Mouse (Mus musculus) embryonic facial prominence, embryonic 11.5 days (tissue): ENCODE data around the gene Otx2. TPM values are rescaled to one million over a fixed set of nuclear protein-coding genes. Genes with fewer than 3 reads are reported as not detected.

Experiments used
- ATAC-seq: fragments of 200-750 bp; cut with Nextera tagmentation; replicated peaks from 2 replicates; pipeline ENCODE4 v1.8.0; 2017; ENCODE audit warnings: low read depth; ENCODE audit not compliant: insufficient number of reproducible peaks, low FRiP score, low TSS enrichment
- DNase-seq: peaks from one replicate; pipeline ENCODE4 v3.0.0-alpha.2; 2015; ENCODE audit warnings: low spot score
- H3K27ac ChIP-seq: fragments of 300-500 bp; sonication (generic); replicated peaks from 2 replicates; pipeline ENCODE4 v1.5.1; 2014; ENCODE audit warnings: mild to moderate bottlenecking, low read depth, low read length, control low read depth
- H3K27me3 ChIP-seq: fragments of 300-500 bp; sonication (generic); 2 replicates; pipeline ENCODE4 v1.6.1; 2014; ENCODE audit warnings: mild to moderate bottlenecking, low read length, moderate library complexity, mixed read lengths; ENCODE audit not compliant: control insufficient read depth, insufficient read depth
- H3K36me3 ChIP-seq: fragments of 300-500 bp; sonication (generic); replicated peaks from 2 replicates; pipeline ENCODE4 v1.6.1; 2014; ENCODE audit warnings: low read depth, mild to moderate bottlenecking, low read length, moderate library complexity, mixed read lengths; ENCODE audit not compliant: control insufficient read depth, insufficient read depth
- H3K4me1 ChIP-seq: fragments of 300-500 bp; sonication (generic); 2 replicates; pipeline ENCODE4 v1.6.1; 2014; ENCODE audit warnings: low read length, mixed read lengths; ENCODE audit not compliant: control insufficient read depth, insufficient read depth
- H3K4me2 ChIP-seq: fragments of 300-500 bp; sonication (generic); 2 replicates; pipeline ENCODE4 v1.6.1; 2014; ENCODE audit warnings: low read depth, mild to moderate bottlenecking, control low read depth, low read length, moderate library complexity
- H3K4me3 ChIP-seq: fragments of 300-500 bp; sonication (generic); 2 replicates; pipeline ENCODE4 v1.5.1; 2014; ENCODE audit warnings: low read depth, low read length, control low read depth
- H3K9ac ChIP-seq: fragments of 300-500 bp; sonication (generic); replicated peaks from 2 replicates; pipeline ENCODE4 v1.6.1; 2014; ENCODE audit warnings: mild to moderate bottlenecking, control low read depth, low read length
- H3K9me3 ChIP-seq: fragments of 300-500 bp; sonication (generic); replicated peaks from 2 replicates; pipeline ENCODE4 v1.6.1; 2016; ENCODE audit warnings: mild to moderate bottlenecking, low read length, inconsistent platforms, mixed read lengths; ENCODE audit not compliant: control insufficient read depth
- WGBS: fragments of 180-500 bp; shearing (Covaris S2); extraction: QIAGEN DNeasy Blood & Tissue Kit; methylation state at CpG from one replicate; pipeline ENCODE4 v1.1.7; 2014; 5-methylcytosine and 5-hydroxymethylcytosine counted together
- polyA plus RNA-seq: library from polyadenylated mRNA; unstranded; fragments of >200 nt; fragmentation: Nextera tagmentation; extraction: Ambion mirVana; gene quantifications from 2 replicates; pipeline ENCODE4 v1.2.1, GENCODE M21; 2014

Otx2 gene
- 16.6 and 20.5 TPM in 2 replicates for polyA plus RNA-seq

DNA sequence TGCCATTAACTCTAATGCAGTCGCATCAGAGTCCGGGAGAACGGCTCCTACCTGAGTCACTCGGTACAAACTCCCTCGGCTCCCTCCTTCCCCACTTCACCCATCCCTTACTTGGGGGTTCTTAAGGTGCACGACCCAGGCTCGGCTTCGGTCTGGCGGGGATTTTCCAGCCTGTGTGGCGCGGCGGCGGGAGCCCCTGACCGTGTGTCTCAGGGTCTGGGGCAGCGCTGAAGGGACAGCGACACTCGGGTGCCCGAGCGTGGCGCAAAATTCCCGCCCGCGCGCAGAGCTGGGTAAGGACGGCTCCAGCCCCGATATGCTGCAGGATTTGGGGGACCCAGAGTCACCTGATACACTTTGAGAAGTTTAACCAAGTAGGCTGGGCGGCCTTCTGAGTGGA is at the start of gene Otx2:
Gene Otx2 (minus strand): TSS at position 279 of the 400 bp plus-strand sequence.
- H3K27me3 ChIP-seq: peaks cover 54% of the 10 kb centered on the region
- H3K4me3 ChIP-seq: peak within 1 kb of the TSS; percentile 21
- peaks cover 3% of the 10 kb centered on the region; the same call in 1 of the 2 replicates for H3K4me1 ChIP-seq
- ATAC-seq (peak; percentile 60), DNase-seq (peak; percentile 31)
- H3K9ac ChIP-seq: no peak within 1 kb of the TSS
- no peaks in the 10 kb centered on the region for H3K9me3 ChIP-seq
- under 1% methylated on average over 27 of the region's 27 CpGs for WGBS
- no peak within 1 kb of the TSS for H3K27ac ChIP-seq
- H3K36me3 ChIP-seq: no peaks in the 10 kb centered on the region
- peak within 1 kb of the TSS; percentile 38 for H3K4me2 ChIP-seq

DNA sequence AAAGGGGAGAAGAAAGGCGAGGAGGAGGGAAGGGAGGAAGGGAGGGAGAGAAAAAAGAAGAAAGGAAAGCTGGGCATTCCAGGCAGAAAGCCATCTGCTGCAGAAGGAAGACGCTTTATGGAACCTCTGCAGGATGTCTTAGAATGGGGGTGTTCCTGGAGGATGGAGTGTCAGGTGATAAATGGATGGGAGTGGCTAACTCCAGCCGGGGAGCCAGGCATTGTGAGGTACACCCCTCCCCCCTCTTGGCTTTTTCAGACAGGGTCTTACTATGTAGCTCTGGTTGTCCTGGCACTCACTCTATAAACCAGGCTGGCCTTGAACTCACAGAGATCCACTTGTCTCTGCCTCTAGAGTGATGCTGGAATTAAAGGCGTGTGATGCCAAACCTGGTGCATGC is 49.1 kb upstream of the Otx2 start:
- no peaks in the 10 kb centered on the region for H3K9me3 ChIP-seq
- no peak overlapping the region for H3K4me2 ChIP-seq
- H3K27me3 ChIP-seq: no peaks in the 10 kb centered on the region
- H3K4me1 ChIP-seq: no peaks in the 10 kb centered on the region
- DNase-seq (no peak), ATAC-seq (no peak)
- H3K9ac ChIP-seq: no peak overlapping the region
- 44% methylated on average over 4 of the region's 4 CpGs for WGBS
- no peak overlapping the region for H3K4me3 ChIP-seq
- no peaks in the 10 kb centered on the region for H3K36me3 ChIP-seq
- no peak overlapping the region for H3K27ac ChIP-seq

DNA sequence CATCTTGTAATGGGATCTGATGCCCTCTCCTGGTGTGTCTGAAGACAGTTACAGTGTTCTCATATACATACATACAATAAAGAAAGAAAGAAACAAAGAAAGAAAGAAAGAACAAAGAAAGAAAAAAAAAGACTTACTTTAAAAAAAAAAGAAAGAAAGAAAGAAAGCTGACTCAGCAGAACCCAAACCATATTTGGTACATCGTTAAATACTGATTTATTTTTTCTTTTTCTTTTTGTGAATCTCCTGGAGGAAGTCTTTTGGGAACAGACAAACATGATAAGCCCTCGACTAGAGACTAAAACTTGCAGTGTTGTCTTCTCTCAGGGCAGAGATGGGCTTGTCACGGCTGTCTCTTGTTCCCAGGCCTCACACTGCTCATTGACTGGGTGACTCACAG is 45.7 kb upstream of the Otx2 start:
- no peak overlapping the region for H3K4me2 ChIP-seq
- no peak overlapping the region for H3K9ac ChIP-seq
- WGBS: 72% methylated on average over 3 of the region's 3 CpGs
- no peak overlapping the region for H3K27ac ChIP-seq
- H3K4me3 ChIP-seq: no peak overlapping the region
- DNase-seq (no peak), ATAC-seq (no peak)
- H3K27me3 ChIP-seq: no peaks in the 10 kb centered on the region
- H3K9me3 ChIP-seq: no peaks in the 10 kb centered on the region
- H3K36me3 ChIP-seq: no peaks in the 10 kb centered on the region
- H3K4me1 ChIP-seq: no peaks in the 10 kb centered on the region

DNA sequence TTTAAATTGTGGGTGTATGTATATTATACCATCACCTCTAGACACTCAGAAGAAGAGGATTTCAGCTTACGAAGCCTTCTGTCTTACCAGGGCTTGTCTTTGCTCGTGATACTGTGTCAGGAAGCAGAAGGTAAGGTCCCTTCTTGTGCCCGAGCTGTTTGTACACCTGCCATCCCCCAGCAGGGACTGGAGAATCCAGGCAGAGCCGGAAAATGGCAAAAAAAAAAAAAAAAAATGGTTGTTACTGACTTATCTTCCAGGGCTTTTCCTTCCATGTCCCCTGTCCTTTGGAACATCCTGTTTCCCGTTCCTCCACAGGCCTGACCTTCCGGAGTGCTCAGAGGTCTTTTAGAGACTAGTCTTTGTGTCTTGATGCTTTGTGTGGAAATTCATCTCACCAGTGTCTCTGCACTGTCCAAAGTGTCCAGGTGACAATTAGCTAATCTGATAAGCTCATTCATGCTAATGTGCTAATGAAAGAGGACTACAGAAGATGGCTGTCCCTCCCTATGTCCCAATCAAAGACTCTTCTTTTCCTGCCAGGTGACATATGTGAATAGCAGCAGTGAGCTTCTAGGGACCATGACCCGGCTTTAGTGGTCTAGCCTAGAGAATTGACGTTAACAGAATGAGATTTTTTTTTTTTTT is 44.1 kb upstream of the Otx2 start:
- Histone ChIP-seq H3K9me3 (no peaks in the 10 kb centered on the region), H3K27ac (no peak overlapping the region), H3K4me2 (no peak overlapping the region), H3K4me1 (no peaks in the 10 kb centered on the region), H3K27me3 (no peaks in the 10 kb centered on the region), H3K36me3 (no peaks in the 10 kb centered on the region), H3K4me3 (no peak overlapping the region), H3K9ac (no peak overlapping the region)
- ATAC-seq (no peak), DNase-seq (no peak)
- 83% methylated on average over 8 of the region's 8 CpGs for WGBS

DNA sequence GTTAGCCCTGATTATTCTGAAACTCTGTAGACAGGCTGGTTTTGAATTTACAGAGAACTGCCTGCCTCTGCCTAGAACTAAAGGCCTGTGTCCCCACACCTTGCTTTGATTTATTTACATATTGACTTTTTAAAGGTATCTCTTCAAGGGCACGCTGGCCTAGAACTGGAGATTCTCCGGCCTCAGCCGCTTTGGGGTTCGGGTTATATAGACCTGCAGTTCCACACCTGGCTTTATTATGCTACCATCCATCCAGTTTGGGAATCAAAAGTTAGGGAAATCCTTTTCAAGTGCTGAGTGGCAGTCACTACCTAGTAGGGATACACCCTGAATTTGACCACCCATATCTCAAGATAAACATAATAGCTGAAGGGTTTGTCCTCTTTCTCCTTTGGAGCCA is 42.8 kb upstream of the Otx2 start:
- no peak overlapping the region for H3K27ac ChIP-seq
- H3K4me1 ChIP-seq: no peaks in the 10 kb centered on the region
- no peak overlapping the region for H3K4me3 ChIP-seq
- H3K36me3 ChIP-seq: no peaks in the 10 kb centered on the region
- H3K9me3 ChIP-seq: no peaks in the 10 kb centered on the region
- WGBS: 88% methylated on average over 4 of the region's 4 CpGs
- ATAC-seq: no peak
- no peak overlapping the region for H3K4me2 ChIP-seq
- H3K27me3 ChIP-seq: no peaks in the 10 kb centered on the region
- no peak overlapping the region for H3K9ac ChIP-seq
- no peak for DNase-seq

DNA sequence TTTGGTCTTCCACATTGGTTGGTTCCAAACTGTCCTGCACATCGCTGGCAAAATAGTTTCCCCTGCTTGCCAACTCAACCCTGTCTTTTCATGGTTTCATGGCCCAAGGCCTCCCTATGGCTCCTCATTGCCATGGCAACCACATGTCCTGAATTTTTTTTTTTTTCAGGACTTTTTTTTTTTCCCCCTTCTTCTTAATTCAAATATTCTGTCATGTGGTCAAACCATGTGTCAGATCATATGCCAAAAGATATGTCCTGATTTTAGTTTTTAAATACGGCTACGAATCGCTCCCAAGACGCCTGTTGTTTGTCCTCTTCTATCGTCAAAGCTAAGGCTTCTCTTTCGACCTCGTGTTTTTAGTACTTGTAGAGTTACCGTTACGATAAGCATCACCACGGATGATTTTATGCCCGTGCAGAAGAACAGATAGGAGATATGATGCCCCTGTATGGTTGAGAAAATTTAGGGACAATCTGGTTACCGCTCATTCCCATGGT is 37.3 kb upstream of the Otx2 start:
- DNase-seq (peak; percentile 8), ATAC-seq (0 out of 2 replicates have a peak, but pooled peaks have one; percentile 34)
- no peaks in the 10 kb centered on the region for H3K36me3 ChIP-seq
- no peak overlapping the region for H3K4me3 ChIP-seq
- H3K27ac ChIP-seq: no peak overlapping the region
- no peak overlapping the region for H3K4me2 ChIP-seq
- H3K9me3 ChIP-seq: no peaks in the 10 kb centered on the region
- H3K9ac ChIP-seq: no peak overlapping the region
- no peaks in the 10 kb centered on the region for H3K27me3 ChIP-seq
- no peaks in the 10 kb centered on the region; the same call in 1 of the 2 replicates for H3K4me1 ChIP-seq
- WGBS: 84% methylated on average over 13 of the region's 13 CpGs

DNA sequence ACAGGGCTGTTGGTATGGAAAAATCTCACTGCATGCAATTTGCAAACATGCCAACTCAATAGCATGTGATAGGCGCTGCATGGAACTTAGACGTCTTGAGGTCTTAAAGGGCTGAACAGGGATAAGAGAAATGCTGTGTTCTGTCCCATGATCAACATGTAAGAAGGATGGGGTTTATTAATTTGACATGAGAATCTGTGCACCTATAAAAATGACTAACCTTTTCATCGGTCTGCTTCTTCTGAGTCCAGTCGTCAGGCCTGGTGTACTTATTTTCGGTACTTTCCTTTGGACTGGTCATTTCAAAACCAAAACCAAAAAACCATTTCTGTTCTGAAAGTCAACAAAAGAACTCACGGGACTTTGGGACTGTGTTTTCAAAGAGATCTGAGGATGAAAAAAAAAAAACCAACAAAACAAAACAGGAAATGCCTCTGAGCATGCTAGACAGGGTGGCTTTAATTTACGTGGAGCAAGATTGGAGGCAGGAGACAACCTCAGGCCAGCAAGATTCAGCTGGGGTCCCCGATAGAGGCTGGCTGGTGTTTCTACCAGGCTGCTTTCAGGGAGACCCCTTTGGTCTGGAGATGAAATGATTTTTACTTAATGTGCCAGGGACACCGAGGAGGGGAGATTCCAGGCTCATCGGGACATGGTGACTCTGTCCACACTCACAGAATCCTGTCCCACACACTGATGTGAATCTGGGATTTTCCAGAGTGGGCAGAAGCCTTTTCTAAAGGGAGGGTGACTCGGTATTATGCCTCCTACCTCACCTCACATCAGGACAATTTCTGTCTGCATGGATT is 36.6 kb upstream of the Otx2 start:
- Histone ChIP-seq H3K4me1 (no peaks in the 10 kb centered on the region; the same call in 1 of the 2 replicates), H3K27ac (no peak overlapping the region), H3K9me3 (no peaks in the 10 kb centered on the region), H3K27me3 (no peaks in the 10 kb centered on the region), H3K4me2 (peak overlapping the region; percentile 47), H3K9ac (no peak overlapping the region), H3K36me3 (no peaks in the 10 kb centered on the region), H3K4me3 (no peak overlapping the region)
- DNase-seq: peak; percentile 10
- peak; percentile 34; the same call in 1 of the 2 replicates for ATAC-seq
- 40% methylated on average over 11 of the region's 11 CpGs for WGBS
